Mouse (Mus musculus) v-Abl transformed pro-B cells (cell line): Measurements from ENCODE around the gene Dmkn.

ENCODE experiments used
- in situ Hi-C, 2 experiments: fragments of 400-800 bp; cut with MboI; formaldehyde crosslinking; loops; one replicate each; pipeline ENCODE4 v1.15.1; 2025; ENCODE audit not compliant: unreplicated experiment in 2 of 2

Dmkn gene

DNA sequence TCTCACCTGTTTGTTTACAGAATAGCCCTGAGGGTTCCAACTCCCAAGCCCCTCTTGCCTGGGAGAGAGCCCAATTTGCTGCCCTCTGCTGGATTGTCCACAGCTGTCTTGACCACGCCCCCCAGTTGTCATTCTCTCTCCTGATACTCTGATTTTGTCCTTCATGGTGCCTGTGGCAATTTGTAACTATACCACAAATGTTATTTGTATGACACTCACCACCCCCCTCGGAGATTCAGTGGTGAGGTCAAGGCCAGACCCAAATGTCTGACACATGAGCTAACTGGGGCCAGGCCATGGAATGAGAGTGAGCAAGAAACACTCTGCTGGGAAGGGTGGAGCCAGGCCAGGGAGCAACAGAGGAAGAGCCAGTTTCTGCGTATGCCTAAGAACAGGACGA lies 4.7 kb upstream of the Dmkn start:
- in situ Hi-C loops, result loop anchor here in 1 of 2 experiments (25.0 kb wide), 1 partner anchor 97 kb away; the partner anchor contains the start of genes Haus5, Pmis2 and Rbm42

DNA sequence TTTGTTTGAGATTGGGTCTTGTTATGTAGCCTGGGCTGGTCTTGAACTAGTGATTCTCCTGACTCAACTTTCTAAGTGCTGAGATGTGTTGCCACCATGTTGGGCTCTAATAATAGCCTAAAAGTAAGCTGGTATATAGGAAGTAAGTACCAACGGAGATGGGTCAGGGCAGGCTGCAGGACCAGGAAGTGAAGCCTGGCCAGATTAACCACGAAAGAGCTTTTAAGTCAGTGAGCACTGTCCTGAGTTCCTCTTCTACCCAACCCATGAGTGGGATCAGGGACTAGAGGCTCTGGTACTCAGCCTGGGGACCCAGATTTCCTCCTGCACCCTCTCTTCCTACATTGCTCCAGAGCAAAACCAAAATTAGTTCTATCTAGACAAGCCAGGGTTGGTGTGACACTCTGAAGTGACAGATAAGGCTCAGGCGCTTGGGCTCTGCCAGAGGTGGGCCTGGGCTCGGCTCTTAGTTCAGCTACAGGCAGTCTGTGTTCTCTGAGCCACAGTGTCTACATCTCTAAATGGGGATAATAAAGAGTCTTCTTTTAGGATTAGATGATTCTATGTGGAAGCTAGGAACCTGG lies 1.7 kb upstream of the Dmkn start:
- in situ Hi-C loops, result loop anchor here (5.0 to 25.0 kb wide), 2 partner anchors 95 to 100 kb away; partner anchors contain the start of genes Haus5 (in 1 of the 2), Pmis2 (in 1 of the 2) and Rbm42 (in 1 of the 2)

DNA sequence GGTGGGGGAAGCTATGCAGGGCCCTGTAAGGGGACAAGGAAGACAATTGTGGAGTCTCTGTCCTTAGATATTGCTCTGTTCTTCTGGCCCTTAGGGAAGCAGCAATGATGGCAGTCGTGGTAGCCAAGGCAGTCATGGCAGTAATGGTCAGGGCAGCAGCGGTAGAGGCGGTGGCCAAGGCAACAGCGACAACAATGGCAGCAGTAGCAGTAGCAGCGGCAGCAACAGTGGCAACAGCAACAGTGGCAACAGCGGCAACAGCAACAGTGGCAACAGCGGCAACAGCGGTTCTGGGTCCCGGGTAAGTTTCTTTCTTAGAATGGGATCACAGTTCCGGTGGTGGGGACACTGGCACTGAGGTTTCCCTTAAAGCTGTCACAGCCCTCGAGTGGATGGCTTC lies 1.6 kb downstream of the Dmkn start:
- in situ Hi-C loops, result loop anchor here in 1 of 2 experiments (25.0 kb wide), 1 partner anchor 103 kb away; the partner anchor contains the start of genes Haus5, Pmis2 and Rbm42

DNA sequence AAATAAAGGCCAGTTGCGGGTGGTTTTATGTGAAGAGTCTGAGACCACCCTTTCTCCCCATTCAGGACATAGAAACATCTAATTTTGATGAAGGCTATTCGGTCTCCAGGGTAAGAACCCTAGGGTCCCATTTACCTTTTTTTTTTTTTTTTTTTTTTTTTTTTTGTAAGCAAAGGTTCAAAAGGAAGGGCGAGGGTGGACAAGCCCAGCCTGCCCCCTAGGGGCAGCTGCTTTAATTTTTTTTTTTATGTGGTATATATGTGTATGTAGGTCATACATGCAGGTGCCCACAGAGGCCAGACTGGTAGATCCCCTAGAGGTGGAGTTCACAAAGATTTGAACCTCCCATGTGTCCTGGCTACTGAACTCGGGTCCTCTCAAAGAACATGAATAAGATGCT lies 2.9 kb downstream of the Dmkn start:
- in situ Hi-C loops, result loop anchor here in 1 of 2 experiments (25.0 kb wide), 1 partner anchor 104 kb away; the partner anchor contains the start of genes Haus5, Pmis2 and Rbm42

DNA sequence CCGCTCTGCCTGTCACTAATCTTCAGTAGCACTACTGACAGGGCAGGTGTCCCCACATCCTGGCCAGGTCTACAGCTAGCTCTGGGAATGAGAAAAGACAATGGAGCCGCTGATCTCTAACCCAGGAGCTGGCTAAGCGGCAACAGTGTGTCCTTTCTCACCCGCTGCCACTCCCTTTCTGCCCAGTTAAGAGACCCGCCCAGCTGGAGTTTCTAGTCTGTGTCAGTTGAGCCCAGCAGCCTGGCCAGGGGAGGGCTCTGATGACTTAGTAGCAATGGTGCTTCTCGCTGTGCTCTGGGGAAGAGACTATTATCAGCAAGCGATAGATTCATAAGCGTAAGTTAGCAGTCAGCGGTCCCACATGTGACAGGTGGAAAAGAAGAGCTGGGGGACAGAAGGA lies 5.7 kb downstream of the Dmkn start:
- in situ Hi-C loops, result loop anchor here in 1 of 2 experiments (25.0 kb wide), 1 partner anchor 107 kb away; the partner anchor contains the start of genes Haus5, Pmis2 and Rbm42

DNA sequence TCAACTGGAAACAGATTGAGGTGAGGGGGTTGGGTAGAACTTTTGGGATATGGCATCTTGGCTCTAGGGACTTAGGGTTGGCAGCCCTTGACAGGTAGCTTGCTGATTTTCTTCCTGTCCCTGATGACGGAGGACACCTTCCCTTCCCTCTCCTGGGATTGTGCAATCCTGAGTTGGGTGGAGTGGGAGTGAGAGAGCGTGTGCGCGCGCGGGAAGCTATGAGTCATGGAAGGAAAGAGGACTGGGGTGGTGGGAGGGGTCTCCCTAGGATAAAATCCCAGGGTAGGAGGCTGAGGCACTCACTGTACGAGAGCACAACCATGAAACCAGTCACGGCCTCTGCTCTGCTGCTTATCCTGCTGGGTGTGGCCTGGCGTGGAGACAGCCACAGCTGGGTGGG lies 12.5 kb downstream of the Dmkn start:
- in situ Hi-C loops, result no loop called here

DNA sequence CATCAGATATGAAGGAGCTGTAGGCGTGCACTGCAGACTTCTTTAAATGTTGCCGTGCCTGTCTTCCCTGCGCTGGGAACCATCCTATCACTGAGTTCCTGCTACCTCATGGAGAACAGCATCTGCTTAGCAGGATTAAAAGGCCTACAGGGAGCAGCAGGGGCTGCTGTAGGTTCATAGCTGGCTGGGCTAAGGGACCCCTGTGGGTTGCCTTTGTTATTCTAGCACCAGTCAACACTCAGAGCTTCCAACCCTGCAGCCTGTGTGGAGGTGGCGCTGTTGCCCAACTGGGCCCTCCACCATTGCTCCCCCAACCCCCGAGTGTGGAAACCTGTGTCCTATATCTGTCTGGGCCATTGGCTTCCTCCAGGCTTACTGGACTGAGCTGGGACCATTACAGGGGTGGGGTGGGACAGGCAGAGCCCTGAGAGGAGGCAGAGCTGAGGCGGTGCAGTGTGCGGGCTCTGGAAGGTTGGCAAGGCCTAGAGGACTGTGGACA lies 13.6 kb downstream of the Dmkn start:
- in situ Hi-C loops, result no loop called here

DNA sequence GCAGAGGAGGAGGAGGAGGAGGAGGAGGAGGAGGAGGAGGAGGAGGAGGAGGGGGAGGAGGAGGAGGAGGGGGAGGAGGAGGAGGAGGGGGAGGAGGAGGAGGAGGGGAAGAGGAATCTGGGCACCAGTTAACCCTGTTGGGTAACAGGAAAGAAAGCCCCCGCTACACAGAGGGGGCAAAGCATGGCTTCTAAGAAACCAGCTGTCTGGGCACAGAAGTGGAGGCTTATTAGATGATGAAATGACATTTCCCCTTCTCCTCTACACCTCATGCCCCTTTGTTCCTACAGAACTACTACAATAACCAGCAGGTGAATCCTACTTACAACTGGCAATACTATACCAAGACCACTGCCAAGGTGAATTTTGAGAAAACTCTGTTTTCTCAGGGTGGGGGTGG lies 14.4 kb downstream of the Dmkn start:
- in situ Hi-C loops, result no loop called here

DNA sequence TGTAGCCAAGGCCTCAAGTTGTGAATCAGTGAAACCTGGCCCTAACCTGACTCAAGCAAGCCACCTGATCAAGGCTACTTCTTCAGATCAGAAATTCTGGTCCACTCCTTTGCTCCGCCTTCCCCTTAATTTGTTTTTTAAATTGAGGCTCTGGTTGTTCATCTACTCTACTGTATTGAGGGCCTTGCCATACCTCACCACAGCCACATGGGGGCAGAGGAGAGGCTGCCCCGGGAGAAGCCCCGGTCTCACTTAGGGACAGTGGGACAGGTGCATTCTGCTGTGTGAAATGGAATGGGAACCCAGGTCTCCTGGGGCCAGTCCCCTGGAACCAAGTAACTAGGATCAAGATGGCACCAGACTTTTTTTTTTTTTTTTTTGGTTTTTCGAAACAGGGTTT lies 18.2 kb downstream of the Dmkn start:
- in situ Hi-C loops, result no loop called here

DNA sequence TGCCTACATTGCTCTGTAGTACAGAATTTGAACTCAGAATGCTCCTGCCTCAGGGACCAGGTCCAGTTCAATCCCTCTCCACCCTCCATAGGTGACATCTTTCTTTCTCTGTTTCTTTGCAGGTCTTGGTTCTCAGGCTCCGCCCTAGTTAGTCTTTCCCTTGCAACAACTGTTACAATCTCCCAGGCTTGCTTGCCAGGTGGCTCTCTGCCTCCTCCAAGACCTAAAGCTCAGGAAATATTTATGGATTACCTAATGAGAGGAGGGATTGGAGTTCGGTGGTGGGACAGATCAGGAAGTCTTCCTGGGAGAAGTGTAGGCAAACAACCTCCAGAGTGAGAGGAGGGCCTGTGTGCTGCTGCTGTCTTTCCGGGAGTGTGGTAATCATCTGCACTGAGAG lies 19.1 kb downstream of the Dmkn start:
- in situ Hi-C loops, result no loop called here

DNA sequence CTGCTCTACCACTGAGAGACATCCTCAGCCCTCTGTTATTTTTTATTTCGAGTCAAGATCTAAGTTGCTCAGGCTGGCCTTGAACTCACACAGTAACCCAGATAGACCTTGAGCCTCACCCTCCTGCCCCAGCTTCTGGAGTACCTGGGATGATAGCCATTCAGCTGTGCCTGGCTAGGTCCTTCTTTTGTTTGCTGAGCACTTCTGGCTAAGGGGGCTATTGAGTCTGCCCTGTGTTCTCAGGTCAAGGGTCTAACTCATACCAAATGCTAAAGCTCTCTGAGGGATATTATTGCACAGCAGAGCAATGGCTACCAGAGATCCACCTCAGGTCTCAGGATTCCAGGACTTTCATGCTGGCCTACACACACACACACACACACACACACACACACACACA lies 21.6 kb downstream of the Dmkn start:
- in situ Hi-C loops, result no loop called here

DNA sequence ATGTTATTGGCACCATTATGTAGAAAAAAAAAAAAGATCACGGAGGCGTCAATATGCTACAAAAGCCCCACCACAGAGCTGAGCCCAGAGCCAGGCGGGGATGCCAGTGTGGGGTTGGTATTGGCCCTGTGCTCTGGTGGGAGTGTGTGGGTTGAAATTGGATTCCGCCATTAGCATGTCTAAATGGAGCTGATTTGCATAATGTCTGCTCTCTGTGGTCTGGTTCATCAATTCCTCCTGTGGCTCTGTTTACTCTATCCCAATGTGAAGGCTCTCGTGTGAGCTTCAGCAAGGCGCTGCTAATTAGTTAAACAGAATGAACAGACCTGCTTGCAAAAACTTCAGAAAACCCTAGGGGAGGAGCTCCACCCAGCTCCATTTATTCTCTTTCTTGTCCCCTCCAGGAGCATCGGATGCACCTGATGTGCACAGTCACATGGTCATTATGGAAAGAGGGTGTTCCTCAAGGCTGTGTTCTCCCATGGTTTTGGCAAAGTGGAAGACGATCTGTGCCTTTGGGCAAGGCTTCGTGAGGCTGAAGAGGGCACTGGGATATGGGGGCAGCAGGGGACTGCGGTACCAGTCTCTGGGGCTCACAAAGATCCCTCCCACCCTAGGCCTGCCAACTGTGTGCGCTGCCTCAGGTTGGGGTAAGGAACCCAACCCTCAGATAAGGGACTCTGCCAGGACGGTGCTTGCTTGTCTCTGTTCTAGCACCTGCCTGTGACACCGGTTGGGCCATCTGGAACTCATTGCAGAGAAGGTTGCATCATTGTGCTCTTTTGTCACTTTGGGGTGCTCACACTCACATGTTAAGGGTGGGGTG lies 22.4 kb downstream of the Dmkn start:
- in situ Hi-C loops, result no loop called here

DNA sequence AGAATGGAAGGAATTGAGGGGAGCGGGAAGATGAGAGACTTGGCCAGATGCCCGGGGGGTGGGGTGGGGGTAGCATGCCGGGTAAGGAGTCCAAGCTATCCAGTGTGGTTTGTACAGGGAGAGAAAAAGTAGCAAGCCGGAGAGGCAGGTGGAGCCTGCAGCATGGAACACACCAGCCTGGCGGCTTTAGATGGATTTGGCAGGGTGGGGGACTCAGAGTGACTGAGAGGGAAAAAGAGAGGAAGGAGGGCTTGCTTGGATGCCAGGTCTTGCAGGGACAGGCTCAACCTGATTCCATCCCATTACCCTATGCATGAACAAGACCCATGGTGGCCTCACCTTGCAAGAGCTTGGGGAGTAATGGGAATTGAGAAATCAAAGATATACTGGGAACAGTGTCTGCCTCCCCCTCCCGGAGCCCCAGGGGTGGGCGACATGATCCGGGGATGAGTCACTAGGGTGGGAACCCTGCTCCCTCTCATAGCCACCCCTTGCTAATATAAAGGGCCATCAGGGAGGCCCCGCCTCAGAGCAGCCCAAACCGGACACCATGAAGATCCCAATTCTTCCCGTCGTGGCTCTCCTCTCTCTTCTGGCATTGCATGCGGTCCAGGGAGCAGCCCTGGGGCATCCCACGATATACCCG lies 23.9 kb downstream of the Dmkn start, which contains the start of gene Krtdap:
TSS of gene Krtdap (plus strand) at position 520 of the 646 bp plus-strand sequence.
- in situ Hi-C loops, result no loop called here

DNA sequence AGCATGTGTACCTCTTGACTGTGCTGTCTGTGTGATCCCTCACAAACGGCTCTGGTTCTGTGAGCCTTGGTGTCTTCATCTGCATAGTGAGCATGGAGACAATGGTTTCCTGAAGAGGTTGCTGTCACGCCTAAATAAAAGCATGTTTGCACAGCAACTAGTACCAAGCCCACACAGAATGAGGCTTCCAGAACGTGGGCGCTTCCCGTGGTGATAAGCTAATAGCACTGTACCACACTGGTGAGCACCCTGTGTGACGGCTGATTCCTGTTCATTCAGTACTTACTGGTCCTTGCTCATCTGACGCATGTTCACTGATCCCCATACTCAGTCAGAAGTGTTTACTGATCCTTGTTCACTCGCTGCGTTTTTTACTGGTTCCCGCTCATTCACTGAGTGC lies 26.6 kb downstream of the Dmkn start:
- in situ Hi-C loops, result no loop called here

DNA sequence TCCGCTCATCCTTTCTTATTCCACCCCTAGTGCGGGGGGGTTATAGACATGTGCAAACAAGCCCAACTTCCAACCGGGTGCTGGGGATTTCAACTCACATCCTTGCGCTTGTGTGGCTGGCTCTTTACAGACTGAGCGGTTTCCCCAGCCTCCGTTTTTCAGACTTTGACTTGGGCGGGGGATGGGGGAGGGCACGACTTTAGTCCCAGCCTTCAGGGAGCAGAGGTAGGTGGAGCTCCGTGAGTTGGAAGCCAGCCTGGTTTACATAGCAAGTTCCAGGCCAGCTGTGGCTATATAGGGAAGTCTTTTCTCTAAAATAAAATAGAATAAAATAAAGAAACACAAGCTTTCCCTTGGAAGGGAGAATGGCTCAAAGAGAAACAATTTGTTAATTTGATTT lies 28.4 kb downstream of the Dmkn start:
- in situ Hi-C loops, result no loop called here

DNA sequence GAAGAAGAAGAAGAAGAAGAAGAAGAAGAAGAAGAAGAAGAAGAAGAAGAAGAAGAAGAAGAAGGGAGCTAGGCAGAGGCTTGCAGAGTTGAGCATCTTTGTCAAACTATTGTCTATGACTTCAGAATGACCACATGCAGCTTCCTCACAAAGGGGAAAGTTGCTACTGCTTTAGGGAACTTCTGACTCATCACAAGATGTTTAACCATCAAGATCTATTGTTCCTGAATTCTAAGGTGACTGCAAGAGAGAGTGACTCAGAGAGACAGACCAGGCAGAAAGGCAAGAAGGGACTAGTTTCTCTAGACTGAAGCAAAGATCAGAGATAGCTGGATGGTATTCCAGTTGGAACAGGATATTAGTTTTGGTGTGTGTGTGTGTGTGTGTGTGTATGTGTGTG lies 31.4 kb downstream of the Dmkn start:
- in situ Hi-C loops, result loop anchor here (5.0 kb wide), 1 partner anchor 117 kb away; the partner anchor contains the start of gene Mag (in 2 of the 2)

DNA sequence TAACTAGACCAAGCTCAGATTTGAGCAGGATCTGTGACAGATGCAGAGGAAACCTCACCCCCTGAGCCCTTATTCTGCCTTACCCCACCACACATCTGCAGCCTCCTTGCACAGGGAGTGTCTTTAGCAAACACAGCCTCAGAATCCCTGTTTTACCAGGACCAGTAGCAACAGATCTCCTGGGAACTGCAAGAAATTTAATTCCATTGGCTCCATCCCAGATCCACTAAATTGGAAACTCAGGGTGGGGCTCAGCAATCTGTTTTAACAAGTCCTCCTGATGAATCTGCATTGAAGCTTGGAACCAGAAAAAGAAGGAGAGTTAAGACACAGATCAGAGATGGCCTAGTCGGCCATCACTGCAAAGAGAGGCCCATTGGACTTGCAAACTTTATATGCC lies 33.2 kb downstream of the Dmkn start:
- in situ Hi-C loops, result loop anchor here (5.0 kb wide), 1 partner anchor 116 kb away; the partner anchor contains the start of gene Mag (in 2 of the 2)

DNA sequence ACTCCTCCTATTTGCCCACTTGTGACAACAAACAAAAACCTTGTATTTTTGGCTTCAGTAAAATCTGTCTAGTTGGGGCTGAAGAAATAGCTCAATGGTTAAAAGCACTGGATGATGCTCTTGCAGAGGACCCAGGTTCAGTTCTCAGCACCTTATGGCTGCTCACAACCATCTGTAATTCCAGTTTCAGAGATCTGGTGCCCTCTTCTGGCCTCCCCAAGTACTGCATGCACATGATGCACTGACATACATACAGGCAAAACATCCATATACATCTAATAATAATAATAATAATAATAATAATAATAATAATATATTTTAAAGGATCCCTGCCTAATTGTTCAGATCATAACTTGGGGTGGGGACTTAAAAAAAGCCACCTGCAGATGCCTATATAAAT lies 37.1 kb downstream of the Dmkn start:
- in situ Hi-C loops, result no loop called here

DNA sequence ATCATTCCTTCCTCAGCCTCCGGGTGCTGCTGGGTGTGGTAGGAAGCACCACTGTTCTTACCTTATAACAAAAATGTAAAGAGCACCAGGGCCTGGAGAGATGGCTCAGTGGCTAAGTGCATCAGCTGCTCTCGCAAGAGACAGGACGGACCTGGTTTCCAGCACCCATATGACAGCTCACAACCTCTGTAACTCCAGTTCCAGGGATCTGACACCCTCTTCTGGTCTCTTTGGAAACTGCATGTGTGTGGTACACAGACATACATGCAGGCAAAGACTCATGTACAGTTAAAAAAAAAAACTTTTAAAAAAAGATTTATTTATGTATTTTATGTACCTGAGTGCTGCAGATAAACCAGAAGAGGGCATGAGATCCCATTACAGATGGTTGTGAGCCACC lies 39.7 kb downstream of the Dmkn start:
- in situ Hi-C loops, result no loop called here

DNA sequence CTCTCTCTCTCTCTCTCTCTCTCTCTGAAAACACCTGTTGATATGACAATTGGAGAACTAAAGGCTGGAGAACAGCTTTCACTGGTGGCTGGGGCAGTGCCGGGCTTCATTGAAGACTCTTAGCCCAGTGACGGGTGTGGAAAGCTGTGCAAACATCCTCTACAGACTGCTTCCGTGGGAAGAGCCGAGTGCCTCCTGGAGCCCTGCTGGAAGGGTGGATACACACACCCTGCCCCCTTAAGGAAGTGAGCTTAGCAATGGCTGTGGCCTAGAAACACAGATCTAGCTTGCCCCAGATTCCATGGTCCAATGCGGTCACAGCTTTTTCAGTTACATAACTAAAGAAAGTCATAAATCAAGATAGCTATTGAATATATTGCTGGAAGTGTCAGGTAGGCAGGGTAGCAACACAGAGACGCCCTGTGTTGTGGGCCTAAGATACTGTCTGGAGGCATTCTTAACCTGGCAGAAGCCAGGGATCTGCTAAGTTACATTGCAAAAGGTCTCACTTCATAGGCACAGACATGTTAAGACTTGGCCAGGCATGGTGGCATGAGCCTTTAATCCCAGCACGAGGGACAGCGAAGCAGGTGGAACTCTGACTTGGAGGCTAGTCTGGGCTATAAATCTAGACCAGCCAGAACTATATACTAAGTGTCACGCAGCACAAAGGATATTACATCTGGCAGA lies 40.6 kb downstream of the Dmkn start:
- in situ Hi-C loops, result no loop called here
